Mouse (Mus musculus): ENCODE data around the gene Ccdc187.

DNA sequence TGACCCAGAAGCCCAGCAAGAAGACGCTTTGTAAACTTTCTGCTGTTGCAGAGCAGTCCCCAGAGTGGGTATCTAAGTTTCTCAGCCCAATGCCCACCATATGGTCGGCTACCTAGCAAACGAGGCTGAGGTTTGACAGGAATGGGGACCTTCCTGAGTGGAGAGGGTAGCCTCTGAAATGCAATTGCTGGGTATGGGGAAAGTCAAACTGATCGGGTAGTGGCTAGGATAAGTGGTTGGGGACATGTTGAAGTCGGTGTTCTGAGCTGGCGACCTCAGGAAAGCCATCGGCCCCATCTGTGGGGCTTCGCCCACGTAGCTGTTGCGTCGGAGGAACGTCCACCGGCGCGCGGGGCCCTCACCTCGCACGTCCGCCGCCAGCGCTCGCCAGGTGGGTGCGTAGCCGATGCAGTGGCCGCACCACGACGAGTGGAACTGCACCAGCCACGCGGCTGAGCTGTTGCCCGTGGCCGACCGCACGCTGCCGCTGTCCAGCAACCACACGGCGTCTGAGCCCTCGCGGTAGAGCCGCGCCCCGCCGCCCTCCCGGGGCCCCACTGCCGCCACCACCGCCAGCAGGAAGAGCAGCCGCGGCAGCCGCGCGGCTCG lies 57.6 kb downstream of the Ccdc187 start:
- no peak for TF ChIP-seq CTCF (conservative IDR thresholded peaks at IDR 0.05; ENCODE audit: insufficient read depth, insufficient read length, low read depth, low read length)
- no peak for TF ChIP-seq POLR2A (IDR thresholded peaks at IDR 0.05; ENCODE audit: low read depth, low read length)

Data from kidney, adult 2 months (tissue).